Mouse (Mus musculus) heart, adult 8-10 months (tissue): ENCODE data around the gene Prdm10. TPM values are rescaled to one million over a fixed set of nuclear protein-coding genes. Genes with fewer than 3 reads are reported as not detected.

Source experiments
- DNase-seq: peaks from one replicate; pipeline ENCODE4 v3.0.0; 2022; ENCODE audit warnings: low spot score
- total RNA-seq, 4 experiments: library from RNA; stranded (reverse); gene quantifications; 2 replicates each; pipeline ENCODE4 v1.2.4; 2022

Gene Prdm10
- total RNA-seq, 4 experiments from 2014 or later: 4.4 to 6.2 (median 5.2) TPM

- peak; percentile 28 for DNase-seq
These were observed 17.9 kb upstream of the Prdm10 start for GRCm38 (mm10) chr9:31262226-31263105.

- peak; percentile 35 for DNase-seq
These were observed 14.2 kb upstream of the Prdm10 start for GRCm38 (mm10) chr9:31266013-31266659.

- DNase-seq: no peak
These were observed 8.9 kb upstream of the Prdm10 start for GRCm38 (mm10) chr9:31271221-31272015.

- no peak for DNase-seq
These were observed 8.2 kb upstream of the Prdm10 start for GRCm38 (mm10) chr9:31272160-31272559.

- DNase-seq: no peak
These were observed 1.7 kb upstream of the Prdm10 start for GRCm38 (mm10) chr9:31278651-31279050.

- no peak for DNase-seq
These were observed 1.0 kb upstream of the Prdm10 start for GRCm38 (mm10) chr9:31279306-31279705.

GRCm38 (mm10) chr9:31279885-31280365 lies 413 bp upstream of the Prdm10 start:
- peak; percentile 89 for DNase-seq

GRCm38 (mm10) chr9:31281011-31281662 lies 799 bp downstream of the Prdm10 start:
- DNase-seq: peak; percentile 73

GRCm38 (mm10) chr9:31281663-31282015 lies 1.3 kb downstream of the Prdm10 start:
- DNase-seq: no peak

- no peak for DNase-seq
These were observed 2.2 kb downstream of the Prdm10 start for GRCm38 (mm10) chr9:31282536-31282935.

- DNase-seq: no peak
These were observed 2.7 kb downstream of the Prdm10 start for GRCm38 (mm10) chr9:31283044-31283443.

GRCm38 (mm10) chr9:31283911-31284310 lies 3.6 kb downstream of the Prdm10 start:
- DNase-seq: no peak

GRCm38 (mm10) chr9:31290201-31290862 lies 10.0 kb downstream of the Prdm10 start:
- no peak for DNase-seq

GRCm38 (mm10) chr9:31291978-31292377 lies 11.6 kb downstream of the Prdm10 start:
- DNase-seq: no peak

- no peak for DNase-seq
These were observed 12.9 kb downstream of the Prdm10 start for GRCm38 (mm10) chr9:31293208-31293607.

GRCm38 (mm10) chr9:31295311-31295710 lies 15.0 kb downstream of the Prdm10 start:
- no peak for DNase-seq

- DNase-seq: no peak
These were observed 16.0 kb downstream of the Prdm10 start for GRCm38 (mm10) chr9:31296293-31296692.

- no peak for DNase-seq
These were observed 18.4 kb downstream of the Prdm10 start for GRCm38 (mm10) chr9:31298751-31299150.

- no peak for DNase-seq
These were observed 20.2 kb downstream of the Prdm10 start for GRCm38 (mm10) chr9:31300525-31300924.

- DNase-seq: no peak
These were observed 20.8 kb downstream of the Prdm10 start for GRCm38 (mm10) chr9:31301107-31301506.
